Mouse (Mus musculus): ENCODE data around the gene Cfap99. TPM values are rescaled to one million over a fixed set of nuclear protein-coding genes. Genes with fewer than 3 reads are reported as not detected.

Gene Cfap99
- polyA plus RNA-seq, 1 experiment from 2014 or later = 0.16 TPM

GRCm38 (mm10) chr5:34334081-34334480 lies 45.7 kb downstream of the Cfap99 start:
- no peak overlapping the region for H3K4me2 ChIP-seq (ENCODE audit: low read length)
- no peaks in the 10 kb centered on the region for H3K9me3 ChIP-seq (replicated peaks; ENCODE audit: control insufficient read depth, low read length, poor library complexity, severe bottlenecking)
- H3K36me3 ChIP-seq (ENCODE audit: control insufficient read depth, insufficient read depth, low read length) = no peaks in the 10 kb centered on the region
- H3K4me3 ChIP-seq (ENCODE audit: low read depth, low read length) = no peak overlapping the region
- no peak for ATAC-seq
- H3K27ac ChIP-seq (ENCODE audit: low read length) = no peak overlapping the region
- WGBS = 93% methylated on average over 1 of the region's 1 CpGs
- H3K4me1 ChIP-seq (ENCODE audit: control insufficient read depth, insufficient read depth, low read length) = peaks cover 20% of the 10 kb centered on the region
- H3K9ac ChIP-seq (ENCODE audit: low read depth, low read length) = no peak overlapping the region
- H3K27me3 ChIP-seq (ENCODE audit: control insufficient read depth, insufficient read depth, low read depth, low read length) = no peaks in the 10 kb centered on the region

GRCm38 (mm10) chr5:34335539-34336096 lies 47.2 kb downstream of the Cfap99 start:
- WGBS = 3% methylated on average over 21 of the region's 21 CpGs
- peak; percentile 75 for ATAC-seq

GRCm38 (mm10) chr5:34336097-34336774 lies 47.8 kb downstream of the Cfap99 start, which contains the start of gene Rnf4:
TSS of gene Rnf4 (plus strand) at chr5:34336289.
- peaks cover 20% of the 10 kb centered on the region for H3K4me1 ChIP-seq (ENCODE audit: control insufficient read depth, insufficient read depth, low read length)
- no peaks in the 10 kb centered on the region for H3K27me3 ChIP-seq (ENCODE audit: control insufficient read depth, insufficient read depth, low read depth, low read length)
- ATAC-seq = peak; percentile 99
- under 1% methylated on average over 67 of the region's 67 CpGs for WGBS
- no peaks in the 10 kb centered on the region for H3K9me3 ChIP-seq (replicated peaks; ENCODE audit: control insufficient read depth, low read length, poor library complexity, severe bottlenecking)
- no peaks in the 10 kb centered on the region for H3K36me3 ChIP-seq (ENCODE audit: control insufficient read depth, insufficient read depth, low read length)
- peak within 1 kb of the TSS; percentile 96 for H3K4me2 ChIP-seq (ENCODE audit: low read length)
- peak within 1 kb of the TSS; percentile 96 for H3K4me3 ChIP-seq (ENCODE audit: low read depth, low read length)
- H3K9ac ChIP-seq (ENCODE audit: low read depth, low read length) = peak within 1 kb of the TSS; percentile 97
- peak within 1 kb of the TSS; percentile 92 for H3K27ac ChIP-seq (ENCODE audit: low read length)

More at GRCm38 (mm10) chr5:34335539-34336096, 47.2 kb downstream of the Cfap99 start:
- H3K9ac ChIP-seq (ENCODE audit: low read depth, low read length) = peak overlapping the region; percentile 84
- no peaks in the 10 kb centered on the region for H3K27me3 ChIP-seq (ENCODE audit: control insufficient read depth, insufficient read depth, low read depth, low read length)
- no peaks in the 10 kb centered on the region for H3K9me3 ChIP-seq (replicated peaks; ENCODE audit: control insufficient read depth, low read length, poor library complexity, severe bottlenecking)
- H3K4me1 ChIP-seq (ENCODE audit: control insufficient read depth, insufficient read depth, low read length) = peaks cover 20% of the 10 kb centered on the region
- H3K36me3 ChIP-seq (ENCODE audit: control insufficient read depth, insufficient read depth, low read length) = no peaks in the 10 kb centered on the region
- H3K4me3 ChIP-seq (ENCODE audit: low read depth, low read length) = peak overlapping the region; percentile 96
- H3K27ac ChIP-seq (ENCODE audit: low read length) = peak overlapping the region; percentile 78
- peak overlapping the region; percentile 82 for H3K4me2 ChIP-seq (ENCODE audit: low read length)

GRCm38 (mm10) chr5:34336775-34337450 lies 48.5 kb downstream of the Cfap99 start:
- Histone ChIP-seq H3K4me1 (ENCODE audit: control insufficient read depth, insufficient read depth, low read length) (peaks cover 20% of the 10 kb centered on the region), H3K9ac (ENCODE audit: low read depth, low read length) (peak overlapping the region; percentile 97), H3K4me3 (ENCODE audit: low read depth, low read length) (peak overlapping the region; percentile 96), H3K27me3 (ENCODE audit: control insufficient read depth, insufficient read depth, low read depth, low read length) (no peaks in the 10 kb centered on the region), H3K27ac (ENCODE audit: low read length) (peak overlapping the region; percentile 92), H3K4me2 (ENCODE audit: low read length) (peak overlapping the region; percentile 96), H3K9me3 (replicated peaks; ENCODE audit: control insufficient read depth, low read length, poor library complexity, severe bottlenecking) (no peaks in the 10 kb centered on the region), H3K36me3 (ENCODE audit: control insufficient read depth, insufficient read depth, low read length) (no peaks in the 10 kb centered on the region)
- peak; percentile 15; the same call in 1 of the 2 replicates for ATAC-seq
- WGBS = under 1% methylated on average over 42 of the region's 42 CpGs

GRCm38 (mm10) chr5:34340246-34340645 lies 51.8 kb downstream of the Cfap99 start:
- Histone ChIP-seq H3K27ac (ENCODE audit: low read length) (no peak overlapping the region), H3K4me1 (ENCODE audit: control insufficient read depth, insufficient read depth, low read length) (peaks cover 19% of the 10 kb centered on the region), H3K9ac (ENCODE audit: low read depth, low read length) (no peak overlapping the region), H3K4me3 (ENCODE audit: low read depth, low read length) (no peak overlapping the region), H3K4me2 (ENCODE audit: low read length) (no peak overlapping the region), H3K36me3 (ENCODE audit: control insufficient read depth, insufficient read depth, low read length) (peaks cover 8% of the 10 kb centered on the region), H3K27me3 (ENCODE audit: control insufficient read depth, insufficient read depth, low read depth, low read length) (no peaks in the 10 kb centered on the region), H3K9me3 (replicated peaks; ENCODE audit: control insufficient read depth, low read length, poor library complexity, severe bottlenecking) (no peaks in the 10 kb centered on the region)
- WGBS = 95% methylated on average over 6 of the region's 6 CpGs
- no peak for ATAC-seq

- H3K4me1 ChIP-seq (ENCODE audit: control insufficient read depth, insufficient read depth, low read length) = no peaks in the 10 kb centered on the region
- no peak overlapping the region for H3K9ac ChIP-seq (ENCODE audit: low read depth, low read length)
- H3K4me3 ChIP-seq (ENCODE audit: low read depth, low read length) = no peak overlapping the region
- 97% methylated on average over 3 of the region's 3 CpGs for WGBS
- H3K9me3 ChIP-seq (replicated peaks; ENCODE audit: control insufficient read depth, low read length, poor library complexity, severe bottlenecking) = no peaks in the 10 kb centered on the region
- no peak overlapping the region for H3K4me2 ChIP-seq (ENCODE audit: low read length)
- H3K27me3 ChIP-seq (ENCODE audit: control insufficient read depth, insufficient read depth, low read depth, low read length) = no peaks in the 10 kb centered on the region
- ATAC-seq = no peak
- no peak overlapping the region for H3K27ac ChIP-seq (ENCODE audit: low read length)
- peaks cover 39% of the 10 kb centered on the region for H3K36me3 ChIP-seq (ENCODE audit: control insufficient read depth, insufficient read depth, low read length)
Measured at GRCm38 (mm10) chr5:34352084-34352631, 63.8 kb downstream of the Cfap99 start.

GRCm38 (mm10) chr5:34360261-34360660 lies 71.9 kb downstream of the Cfap99 start:
- Histone ChIP-seq H3K9me3 (replicated peaks; ENCODE audit: control insufficient read depth, low read length, poor library complexity, severe bottlenecking) (no peaks in the 10 kb centered on the region), H3K27me3 (ENCODE audit: control insufficient read depth, insufficient read depth, low read depth, low read length) (no peaks in the 10 kb centered on the region), H3K4me3 (ENCODE audit: low read depth, low read length) (no peak overlapping the region), H3K36me3 (ENCODE audit: control insufficient read depth, insufficient read depth, low read length) (peaks cover 7% of the 10 kb centered on the region; the same call in 1 of the 2 replicates), H3K9ac (ENCODE audit: low read depth, low read length) (no peak overlapping the region), H3K4me2 (ENCODE audit: low read length) (no peak overlapping the region), H3K27ac (ENCODE audit: low read length) (no peak overlapping the region), H3K4me1 (ENCODE audit: control insufficient read depth, insufficient read depth, low read length) (no peaks in the 10 kb centered on the region)
- no peak for ATAC-seq
- 94% methylated on average over 3 of the region's 3 CpGs for WGBS

GRCm38 (mm10) chr5:34363115-34363514 lies 74.7 kb downstream of the Cfap99 start:
- no peak for ATAC-seq
- Histone ChIP-seq H3K36me3 (ENCODE audit: control insufficient read depth, insufficient read depth, low read length) (peaks cover 4% of the 10 kb centered on the region; the same call in 1 of the 2 replicates), H3K9ac (ENCODE audit: low read depth, low read length) (no peak overlapping the region), H3K27me3 (ENCODE audit: control insufficient read depth, insufficient read depth, low read depth, low read length) (no peaks in the 10 kb centered on the region), H3K4me1 (ENCODE audit: control insufficient read depth, insufficient read depth, low read length) (no peaks in the 10 kb centered on the region), H3K4me3 (ENCODE audit: low read depth, low read length) (no peak overlapping the region), H3K9me3 (replicated peaks; ENCODE audit: control insufficient read depth, low read length, poor library complexity, severe bottlenecking) (no peaks in the 10 kb centered on the region), H3K27ac (ENCODE audit: low read length) (no peak overlapping the region), H3K4me2 (ENCODE audit: low read length) (no peak overlapping the region)

All from midbrain, embryonic 16.5 days (tissue).